Mouse (Mus musculus) myocyte (in vitro differentiated cells): ENCODE measurements around the gene Mettl22. TPM values are rescaled to one million over a fixed set of nuclear protein-coding genes. Genes with fewer than 3 reads are reported as not detected.

Experiments used
- H3K27me3 ChIP-seq: one replicate; pipeline ENCODE4 v1.6.1; 2011; ENCODE audit not compliant: control insufficient read depth, insufficient read depth, insufficient read length
- H3K36me3 ChIP-seq: one replicate; pipeline ENCODE4 v1.6.1; 2011; ENCODE audit not compliant: control insufficient read depth, insufficient read depth
- H3K4me2 ChIP-seq: one replicate; pipeline ENCODE4 v1.6.1; 2011; ENCODE audit warnings: low read depth, control low read depth
- H3K4me3 ChIP-seq: one replicate; pipeline ENCODE4 v1.5.1; 2011; ENCODE audit warnings: mild to moderate bottlenecking, control low read depth, moderate library complexity
- H3K79me2 ChIP-seq: one replicate; pipeline ENCODE4 v1.6.1; 2011; ENCODE audit not compliant: control insufficient read depth, insufficient read depth
- H3ac ChIP-seq: one replicate; pipeline ENCODE4 v1.6.1; 2011; ENCODE audit not compliant: control insufficient read depth, insufficient read length
- CEBPB ChIP-seq: IDR thresholded peaks from 2 replicates; pipeline ENCODE4 v1.6.1; 2011; ENCODE audit warnings: mild to moderate bottlenecking, moderate library complexity; ENCODE audit not compliant: poor library complexity, insufficient read depth, severe bottlenecking
- E2F4 ChIP-seq: IDR thresholded peaks from one replicate; pipeline ENCODE4 v1.6.1; 2011; ENCODE audit warnings: mild to moderate bottlenecking, control low read depth, moderate library complexity; ENCODE audit not compliant: insufficient read depth
- MAX ChIP-seq: IDR thresholded peaks from one replicate; pipeline ENCODE4 v1.6.1; 2011; ENCODE audit warnings: low read depth, mild to moderate bottlenecking, control low read depth
- MYOD1 ChIP-seq, 3 experiments: IDR thresholded peaks; one replicate each; pipeline ENCODE4 v1.6.1; 2011; ENCODE audit warnings: control low read depth in 2 of 3, low read depth in 2 of 3, mild to moderate bottlenecking in 2 of 3, moderate library complexity in 1 of 3; ENCODE audit not compliant: insufficient read length in 2 of 3, control insufficient read depth in 1 of 3
- MYOG ChIP-seq, 3 experiments: IDR thresholded peaks; one replicate each; pipeline ENCODE4 v1.6.1; 2011; ENCODE audit warnings: control low read depth in 2 of 3, low read depth in 2 of 3, mild to moderate bottlenecking in 2 of 3; ENCODE audit not compliant: insufficient read length in 2 of 3, control insufficient read depth in 1 of 3, insufficient read depth in 1 of 3
- POLR2A ChIP-seq: IDR thresholded peaks from one replicate; pipeline ENCODE4 v1.6.1; 2011; ENCODE audit warnings: low read depth, mild to moderate bottlenecking, control low read depth, moderate library complexity; ENCODE audit not compliant: insufficient read length
- POLR2AphosphoS2 ChIP-seq: IDR thresholded peaks from one replicate; pipeline ENCODE4 v1.6.1; 2011; ENCODE audit warnings: low read depth, control low read depth; ENCODE audit not compliant: insufficient read length
- REST ChIP-seq: IDR thresholded peaks from one replicate; pipeline ENCODE4 v1.6.1; 2011; ENCODE audit warnings: mild to moderate bottlenecking, control low read depth, moderate library complexity; ENCODE audit not compliant: insufficient read depth, insufficient read length
- SRF ChIP-seq: IDR thresholded peaks from one replicate; pipeline ENCODE4 v1.6.1; 2011; ENCODE audit warnings: low read depth; ENCODE audit not compliant: control insufficient read depth, insufficient read length
- TCF12 ChIP-seq: IDR thresholded peaks from one replicate; pipeline ENCODE4 v1.6.1; 2011; ENCODE audit warnings: mild to moderate bottlenecking, control low read depth; ENCODE audit not compliant: poor library complexity, insufficient read depth, severe bottlenecking
- TCF3 ChIP-seq: IDR thresholded peaks from one replicate; pipeline ENCODE4 v1.6.1; 2011; ENCODE audit warnings: low read depth, control low read depth; ENCODE audit not compliant: insufficient read length
- USF1 ChIP-seq: IDR thresholded peaks from one replicate; pipeline ENCODE4 v1.6.1; 2011; ENCODE audit warnings: low read depth, mild to moderate bottlenecking, control low read depth, moderate library complexity
- polyA plus RNA-seq: library from polyadenylated mRNA; unstranded; fragments of >200 nt; fragmentation: generic; extraction: Trizol; gene quantifications from one replicate; pipeline ENCODE4 v1.2.1, GENCODE M21; 2012; ENCODE audit warnings: missing spikeins

Gene Mettl22
- polyA plus RNA-seq, 1 experiment, result 34.3 TPM

DNA sequence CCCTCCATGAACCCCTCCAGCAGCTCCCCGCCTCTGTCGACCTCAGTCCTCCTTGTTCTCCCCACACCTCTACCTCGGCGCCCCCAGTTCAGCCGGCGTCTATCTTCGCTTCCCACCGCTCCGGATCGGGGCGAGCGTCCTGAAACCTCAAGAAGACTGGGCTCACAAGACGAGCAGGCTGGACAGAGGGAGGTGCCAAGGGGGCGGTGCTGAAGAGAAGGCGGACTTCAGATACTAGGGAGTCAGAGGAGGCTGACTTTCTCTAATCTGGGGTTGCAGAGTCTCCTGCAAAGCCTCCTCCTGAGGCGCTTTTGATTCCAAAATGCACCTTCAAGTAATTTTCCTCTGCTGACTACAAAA, 45.6 kb upstream of the Mettl22 start, which contains the start of gene Tmem114:
Gene Tmem114, minus strand, starts transcription at position 166 of the 360 bp plus-strand sequence.
- H3K79me2 ChIP-seq, result no peaks in the 10 kb centered on the region
- TF ChIP-seq E2F4 (no peak), POLR2A (no peak), MYOD1 (IDR thresholded peaks at IDR 0.05; ENCODE audit: control insufficient read depth in 1 of 3, insufficient read length in 2 of 3, low read depth in 2 of 3) (no peak), REST (no peak)
- no peak within 1 kb of the TSS for H3K4me3 ChIP-seq
- H3K27me3 ChIP-seq, result peaks cover 40% of the 10 kb centered on the region
- H3K36me3 ChIP-seq, result no peaks in the 10 kb centered on the region
- H3ac ChIP-seq, result no peak within 1 kb of the TSS
- no peak within 1 kb of the TSS for H3K4me2 ChIP-seq

DNA sequence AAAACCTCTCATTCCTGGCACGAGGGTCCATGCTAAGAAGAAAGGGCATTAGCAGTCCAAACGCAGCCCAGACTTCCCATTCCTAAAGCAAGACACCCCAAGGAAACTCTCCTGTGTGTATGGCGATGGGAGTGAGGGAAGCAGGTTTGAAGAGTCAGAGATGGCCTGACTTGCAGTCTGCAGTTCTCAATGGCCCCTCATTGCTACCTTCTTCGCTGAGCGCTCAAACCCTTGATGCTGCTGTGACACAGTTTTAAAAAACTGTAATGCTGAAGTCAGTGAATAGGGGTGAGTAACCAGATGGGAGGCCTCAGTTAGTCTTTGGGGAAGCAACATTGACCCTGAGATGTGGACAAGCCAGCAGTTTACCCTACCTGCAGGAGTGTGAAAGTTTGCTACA, 44.9 kb upstream of the Mettl22 start:
- no peaks in the 10 kb centered on the region for H3K79me2 ChIP-seq
- no peak overlapping the region for H3K4me3 ChIP-seq
- no peak overlapping the region for H3K4me2 ChIP-seq
- TF ChIP-seq CEBPB (no peak), TCF3 (no peak), POLR2AphosphoS2 (no peak), MYOG (IDR thresholded peaks at IDR 0.05; ENCODE audit: control insufficient read depth in 1 of 3, insufficient read depth in 1 of 3, insufficient read length in 2 of 3, low read depth in 2 of 3) (no peak), TCF12 (no peak), MAX (no peak), USF1 (no peak)
- no peak overlapping the region for H3ac ChIP-seq
- no peaks in the 10 kb centered on the region for H3K36me3 ChIP-seq
- H3K27me3 ChIP-seq, result peaks cover 33% of the 10 kb centered on the region

DNA sequence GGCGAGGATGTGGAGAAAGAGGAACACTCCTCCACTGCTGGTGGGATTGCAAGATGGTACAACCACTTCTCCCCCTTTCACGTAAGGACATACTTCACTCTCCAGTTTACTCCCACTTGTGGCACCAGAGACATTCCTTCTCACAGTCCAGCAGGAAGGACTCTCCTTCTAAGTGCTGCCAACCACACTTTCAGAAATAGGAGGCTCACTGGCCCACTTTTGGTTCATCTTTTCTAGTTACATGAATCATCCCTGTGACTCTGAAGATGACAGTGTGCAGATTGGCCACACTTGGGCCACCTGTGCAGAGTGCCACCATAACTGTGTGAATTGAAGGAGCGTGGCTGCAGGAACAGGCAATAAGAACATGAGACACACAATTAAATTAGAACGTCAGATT, 41.1 kb upstream of the Mettl22 start:
- TF ChIP-seq USF1 (no peak), MYOD1 (IDR thresholded peaks at IDR 0.05; ENCODE audit: control insufficient read depth in 1 of 3, insufficient read length in 2 of 3, low read depth in 2 of 3) (no peak), POLR2AphosphoS2 (no peak), POLR2A (no peak), SRF (no peak), REST (no peak), TCF12 (no peak), MYOG (IDR thresholded peaks at IDR 0.05; ENCODE audit: control insufficient read depth in 1 of 3, insufficient read depth in 1 of 3, insufficient read length in 2 of 3, low read depth in 2 of 3) (no peak), E2F4 (no peak), MAX (no peak), TCF3 (no peak), CEBPB (no peak)
- H3K79me2 ChIP-seq, result no peaks in the 10 kb centered on the region
- no peak overlapping the region for H3K4me3 ChIP-seq
- no peak overlapping the region for H3ac ChIP-seq
- H3K4me2 ChIP-seq, result no peak overlapping the region
- no peaks in the 10 kb centered on the region for H3K36me3 ChIP-seq
- H3K27me3 ChIP-seq, result peaks cover 5% of the 10 kb centered on the region

DNA sequence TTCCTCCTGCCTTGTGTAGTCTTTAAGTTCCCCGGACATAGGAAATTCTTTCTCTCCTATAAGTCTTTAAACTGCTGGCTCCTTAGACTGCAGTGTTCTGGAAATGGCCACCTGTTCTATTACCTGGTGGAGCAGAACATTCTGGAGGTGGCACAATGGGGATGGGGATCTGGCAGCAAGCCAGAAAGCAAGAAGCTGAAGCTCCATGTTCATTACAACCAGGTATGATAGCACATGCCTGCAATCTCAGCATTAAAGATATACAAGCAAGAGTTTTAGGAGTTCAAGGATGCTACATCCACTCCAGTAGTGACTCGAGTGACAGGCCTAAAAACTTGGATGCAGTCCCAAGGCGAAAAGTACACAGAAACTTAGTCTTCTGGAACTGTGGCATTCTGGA, 38.0 kb upstream of the Mettl22 start:
- H3K4me3 ChIP-seq, result no peak overlapping the region
- no peaks in the 10 kb centered on the region for H3K27me3 ChIP-seq
- no peaks in the 10 kb centered on the region for H3K79me2 ChIP-seq
- no peak overlapping the region for H3K4me2 ChIP-seq
- TF ChIP-seq MAX (no peak), POLR2A (no peak), SRF (no peak), E2F4 (no peak), CEBPB (no peak), MYOD1 (IDR thresholded peaks at IDR 0.05; ENCODE audit: control insufficient read depth in 1 of 3, insufficient read length in 2 of 3, low read depth in 2 of 3) (no peak), TCF3 (no peak), MYOG (IDR thresholded peaks at IDR 0.05; ENCODE audit: control insufficient read depth in 1 of 3, insufficient read depth in 1 of 3, insufficient read length in 2 of 3, low read depth in 2 of 3) (no peak), POLR2AphosphoS2 (no peak), TCF12 (no peak), REST (no peak), USF1 (no peak)
- H3K36me3 ChIP-seq, result no peaks in the 10 kb centered on the region
- H3ac ChIP-seq, result no peak overlapping the region

DNA sequence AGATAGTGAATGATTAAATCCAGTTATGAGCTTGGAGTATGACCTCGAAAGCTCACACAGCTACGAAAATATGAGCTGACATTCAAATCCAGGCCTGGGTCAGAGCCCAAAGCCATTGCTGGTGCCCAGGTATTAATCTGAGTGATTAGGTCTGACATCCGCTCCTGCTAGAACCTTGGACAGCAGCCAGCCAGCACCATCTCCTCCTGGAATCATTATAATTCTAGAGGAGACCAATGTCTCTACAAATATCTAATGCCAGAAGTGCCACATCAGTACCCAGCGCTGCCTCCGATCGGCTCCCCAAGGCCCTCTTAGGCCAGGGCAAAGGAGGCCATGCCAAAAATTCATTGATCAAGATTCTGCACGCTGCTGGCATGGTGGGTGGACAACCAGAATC, 25.7 kb upstream of the Mettl22 start:
- Histone ChIP-seq H3ac (no peak overlapping the region), H3K36me3 (no peaks in the 10 kb centered on the region), H3K4me3 (no peak overlapping the region), H3K27me3 (peaks cover 6% of the 10 kb centered on the region), H3K4me2 (no peak overlapping the region), H3K79me2 (no peaks in the 10 kb centered on the region)
- TF ChIP-seq TCF12 (no peak), MYOD1 (IDR thresholded peaks at IDR 0.05; ENCODE audit: control insufficient read depth in 1 of 3, insufficient read length in 2 of 3, low read depth in 2 of 3) (no peak), SRF (no peak), TCF3 (no peak), USF1 (no peak), MYOG (IDR thresholded peaks at IDR 0.05; ENCODE audit: control insufficient read depth in 1 of 3, insufficient read depth in 1 of 3, insufficient read length in 2 of 3, low read depth in 2 of 3) (no peak)
